Mouse (Mus musculus): ENCODE results near the gene Rnf133. TPM values are rescaled to one million over a fixed set of nuclear protein-coding genes. Genes with fewer than 3 reads are reported as not detected.

Gene Rnf133
- polyA plus RNA-seq, 1 experiment = 0.62 TPM

- WGBS = 60% methylated on average over 4 of the region's 4 CpGs
- H3K4me1 ChIP-seq (ENCODE audit: control insufficient read depth, insufficient read depth, low read length) = peaks cover 5% of the 10 kb centered on the region
- H3K27me3 ChIP-seq (ENCODE audit: control insufficient read depth, insufficient read depth, low read length) = no peaks in the 10 kb centered on the region
- TF ChIP-seq POLR2A (IDR thresholded peaks at IDR 0.05; ENCODE audit: borderline replicate concordance, insufficient read depth, low read length) (no peak), CTCF (IDR thresholded peaks at IDR 0.05; ENCODE audit: borderline replicate concordance, insufficient read depth, low read depth, low read length) (no peak)
- H3K4me3 ChIP-seq (replicated peaks; ENCODE audit: insufficient read depth, low read depth, low read length) = no peak overlapping the region
- H3K27ac ChIP-seq (ENCODE audit: insufficient read depth, low read length) = no peak overlapping the region
- DNase-seq = no peak
Measured at GRCm38 (mm10) chr6:23630465-23630864, 19.6 kb downstream of the Rnf133 start.

Other genes with a start within 250 kb of the Rnf133 start
- 0.82 and 1.1 TPM in 2 replicates for gene Rnf148, start 4.8 kb upstream of the Rnf133 start, polyA plus RNA-seq (2012; rRNA removed)
- 102 and 118 TPM in 2 replicates for gene Cadps2, start 189.1 kb upstream of the Rnf133 start, polyA plus RNA-seq (2012; rRNA removed)